ENCODE assay signal across 32 mouse cellular contexts in the genomic region with DNA sequence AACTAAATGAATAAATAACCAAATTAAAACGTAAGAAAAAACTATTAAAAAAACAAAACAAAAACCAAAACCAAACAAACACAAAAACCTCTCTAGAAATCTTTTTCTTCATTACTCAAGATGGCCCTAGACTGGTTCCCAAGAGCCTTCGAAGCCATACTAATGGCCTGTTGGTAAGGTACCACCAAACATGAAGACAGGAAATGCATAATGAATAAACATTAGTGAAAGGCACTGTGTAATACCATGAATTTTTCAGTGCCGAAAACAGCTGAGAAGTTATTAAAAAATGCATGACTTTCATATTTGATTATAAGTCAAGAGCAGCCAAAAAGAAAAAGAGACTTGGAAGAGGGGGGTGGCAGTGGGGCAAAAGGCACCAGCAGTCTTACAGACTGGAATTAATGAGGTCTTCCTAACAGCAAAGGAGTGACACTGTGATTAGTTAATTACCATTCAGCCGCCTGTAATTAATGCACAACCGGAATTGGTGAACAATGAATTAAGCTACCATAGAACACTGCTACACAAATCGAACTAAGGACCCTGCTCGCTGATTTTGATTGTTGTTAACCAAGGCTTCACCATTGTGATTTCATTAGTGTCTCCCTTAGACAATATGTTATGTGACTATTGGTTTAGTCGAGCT. TPM values are rescaled to one million over a fixed set of nuclear protein-coding genes. Genes with fewer than 3 reads are reported as not detected.
DNase-seq lines count a peak whose midpoint lies in the region; ATAC-seq and TF ChIP-seq lines count a peak whose summit lies in the region.
"Had no signal": no experiment of that assay in that cellular context is flagged by ENCODE, and none has a peak within 500 bp of the region (broad histone marks: within the 10 kb centered on the region; RNA-seq: fewer than 3 reads in every experiment).

No protein-coding gene starts in this region.

- no peak overlapping the region for H3K4me2 ChIP-seq in forebrain, embryonic 11.5 days (ENCODE audit: low read depth, low read length, severe bottlenecking)
- no peak overlapping the region for H3K4me2 ChIP-seq in midbrain, embryonic 14.5 days (ENCODE audit: low read length)
- no peak overlapping the region for H3K4me2 ChIP-seq in midbrain, embryonic 15.5 days
- no peak overlapping the region for H3K4me2 ChIP-seq in forebrain, embryonic 13.5 days
- H3K4me2 ChIP-seq: embryonic facial prominence, embryonic 13.5 days; heart, embryonic 15.5 days; hindbrain, embryonic 15.5 days; liver, embryonic 12.5 days; neural tube, embryonic 15.5 days had no signal

- H3K9ac ChIP-seq in forebrain, embryonic 11.5 days (ENCODE audit: low read length), result no peak overlapping the region
- no peak overlapping the region for H3K9ac ChIP-seq in midbrain, embryonic 14.5 days (replicated peaks; ENCODE audit: low read length)
- no peak overlapping the region for H3K9ac ChIP-seq in midbrain, embryonic 15.5 days
- no peak overlapping the region for H3K9ac ChIP-seq in forebrain, embryonic 13.5 days
- H3K9ac ChIP-seq: embryonic facial prominence, embryonic 13.5 days; heart, embryonic 15.5 days; hindbrain, embryonic 15.5 days; liver, embryonic 12.5 days; liver, postnatal 0 days; neural tube, embryonic 15.5 days had no signal

- whole genome bisulfite sequencing in forebrain, embryonic 11.5 days, result 68% methylated on average over 8 of the region's 8 CpGs
- 76% methylated on average over 8 of the region's 8 CpGs for WGBS in forebrain, embryonic 10.5 days
- 73% methylated on average over 8 of the region's 8 CpGs for WGBS in midbrain, embryonic 14.5 days
- WGBS in midbrain, embryonic 15.5 days, result 64% methylated on average over 8 of the region's 8 CpGs
- 53% methylated on average over 8 of the region's 8 CpGs for WGBS in forebrain, embryonic 13.5 days
- WGBS in thymus, adult 2 months, result 94% methylated on average over 8 of the region's 8 CpGs

- H3K27me3 ChIP-seq in forebrain, embryonic 11.5 days (ENCODE audit: control insufficient read depth, insufficient read depth, low read length), result no peaks in the 10 kb centered on the region
- H3K27me3 ChIP-seq in forebrain, embryonic 10.5 days (ENCODE audit: poor library complexity, severe bottlenecking), result no peaks in the 10 kb centered on the region
- no peaks in the 10 kb centered on the region for H3K27me3 ChIP-seq in midbrain, embryonic 14.5 days (ENCODE audit: control insufficient read depth, insufficient read depth, low read length)
- H3K27me3 ChIP-seq in midbrain, embryonic 15.5 days (replicated peaks), result no peaks in the 10 kb centered on the region
- no peaks in the 10 kb centered on the region for H3K27me3 ChIP-seq in forebrain, embryonic 13.5 days
- H3K27me3 ChIP-seq in thymus, adult 2 months (ENCODE audit: control insufficient read depth, insufficient read depth, low read length), result no peaks in the 10 kb centered on the region
- H3K27me3 ChIP-seq: CH12.LX; embryonic facial prominence, embryonic 13.5 days; heart, embryonic 15.5 days; hindbrain, embryonic 15.5 days; liver, embryonic 12.5 days; megakaryocyte, embryonic 14.5 days; neural tube, embryonic 15.5 days had no signal

- no peaks in the 10 kb centered on the region for H3K9me3 ChIP-seq in forebrain, embryonic 11.5 days (ENCODE audit: control insufficient read depth, low read length)
- no peaks in the 10 kb centered on the region for H3K9me3 ChIP-seq in forebrain, embryonic 10.5 days
- H3K9me3 ChIP-seq in midbrain, embryonic 14.5 days (ENCODE audit: control insufficient read depth, low read length), result no peaks in the 10 kb centered on the region
- H3K9me3 ChIP-seq in midbrain, embryonic 15.5 days, result no peaks in the 10 kb centered on the region
- no peaks in the 10 kb centered on the region for H3K9me3 ChIP-seq in forebrain, embryonic 13.5 days (replicated peaks)
- H3K9me3 ChIP-seq: embryonic facial prominence, embryonic 13.5 days; heart, embryonic 10.5 days; heart, embryonic 15.5 days; hindbrain, embryonic 15.5 days; liver, embryonic 12.5 days; neural tube, embryonic 15.5 days had no signal

- TF ChIP-seq CTCF in thymus, adult 2 months (IDR thresholded peaks at IDR 0.05; ENCODE audit: borderline replicate concordance, control insufficient read depth, extremely low read depth, insufficient read depth, low read length, poor library complexity), result no peak

- peak; percentile 42; the same call in 1 of the 2 replicates for ATAC-seq in forebrain, embryonic 11.5 days (replicated peaks; ENCODE audit: low FRiP score)
- ATAC-seq in midbrain, embryonic 14.5 days (ENCODE audit: low FRiP score, low TSS enrichment), result no peak; the same call in 1 of the 2 replicates
- ATAC-seq in midbrain, embryonic 15.5 days (replicated peaks), result no peak
- ATAC-seq in forebrain, embryonic 13.5 days, result peak; percentile 82
- ATAC-seq: liver, embryonic 12.5 days; liver, postnatal 0 days had no signal

- no peaks in the 10 kb centered on the region for H3K36me3 ChIP-seq in forebrain, embryonic 11.5 days (ENCODE audit: control insufficient read depth, insufficient read depth, low read length)
- H3K36me3 ChIP-seq in forebrain, embryonic 10.5 days (replicated peaks), result no peaks in the 10 kb centered on the region
- no peaks in the 10 kb centered on the region for H3K36me3 ChIP-seq in midbrain, embryonic 14.5 days (ENCODE audit: control insufficient read depth, insufficient read depth, low read length)
- H3K36me3 ChIP-seq in midbrain, embryonic 15.5 days (replicated peaks), result no peaks in the 10 kb centered on the region
- H3K36me3 ChIP-seq in forebrain, embryonic 13.5 days (ENCODE audit: poor library complexity, severe bottlenecking), result no peaks in the 10 kb centered on the region
- no peaks in the 10 kb centered on the region for H3K36me3 ChIP-seq in thymus, adult 2 months (ENCODE audit: control insufficient read depth, insufficient read depth, low read length)
- H3K36me3 ChIP-seq: embryonic facial prominence, embryonic 13.5 days; heart, embryonic 10.5 days; heart, embryonic 15.5 days; hindbrain, embryonic 15.5 days; liver, embryonic 12.5 days; neural tube, embryonic 15.5 days had no signal

- no peak overlapping the region for H3K27ac ChIP-seq in forebrain, embryonic 11.5 days (ENCODE audit: low read depth, low read length)
- no peak overlapping the region for H3K27ac ChIP-seq in forebrain, embryonic 10.5 days
- no peak overlapping the region for H3K27ac ChIP-seq in midbrain, embryonic 14.5 days (replicated peaks; ENCODE audit: low read depth, low read length)
- no peak overlapping the region for H3K27ac ChIP-seq in midbrain, embryonic 15.5 days
- no peak overlapping the region for H3K27ac ChIP-seq in forebrain, embryonic 13.5 days
- no peak overlapping the region for H3K27ac ChIP-seq in thymus, adult 2 months (ENCODE audit: control insufficient read depth, insufficient read depth, low read length)
- H3K27ac ChIP-seq: embryonic facial prominence, embryonic 13.5 days; heart, embryonic 10.5 days; heart, embryonic 15.5 days; hindbrain, embryonic 15.5 days; liver, embryonic 12.5 days; neural tube, embryonic 15.5 days; stomach, postnatal 0 days had no signal

- TF ChIP-seq POLR2A in thymus, adult 2 months (IDR thresholded peaks at IDR 0.05; ENCODE audit: control insufficient read depth, extremely low read depth, insufficient read depth, low read length, poor library complexity), result no peak

- H3K4me3 ChIP-seq in forebrain, embryonic 11.5 days (ENCODE audit: low read depth, low read length), result no peak overlapping the region
- H3K4me3 ChIP-seq in forebrain, embryonic 10.5 days, result no peak overlapping the region
- H3K4me3 ChIP-seq in midbrain, embryonic 14.5 days (replicated peaks; ENCODE audit: low read depth, low read length), result no peak overlapping the region
- no peak overlapping the region for H3K4me3 ChIP-seq in midbrain, embryonic 15.5 days
- no peak overlapping the region for H3K4me3 ChIP-seq in forebrain, embryonic 13.5 days
- H3K4me3 ChIP-seq in thymus, adult 2 months (ENCODE audit: control insufficient read depth, insufficient read depth, low read length), result no peak overlapping the region
- H3K4me3 ChIP-seq: embryonic facial prominence, embryonic 13.5 days; erythroblast, embryonic 14.5 days; heart, embryonic 10.5 days; heart, embryonic 15.5 days; hindbrain, embryonic 15.5 days; liver, embryonic 12.5 days; megakaryocyte, embryonic 14.5 days; neural tube, embryonic 15.5 days had no signal

- H3K4me1 ChIP-seq in forebrain, embryonic 11.5 days (replicated peaks; ENCODE audit: control insufficient read depth, insufficient read depth, low read length), result no peaks in the 10 kb centered on the region
- no peaks in the 10 kb centered on the region for H3K4me1 ChIP-seq in forebrain, embryonic 10.5 days
- H3K4me1 ChIP-seq in midbrain, embryonic 14.5 days (ENCODE audit: control insufficient read depth, insufficient read depth, low read length), result no peaks in the 10 kb centered on the region
- no peaks in the 10 kb centered on the region for H3K4me1 ChIP-seq in midbrain, embryonic 15.5 days
- H3K4me1 ChIP-seq in forebrain, embryonic 13.5 days, result peaks cover 3% of the 10 kb centered on the region; the same call in 1 of the 2 replicates
- H3K4me1 ChIP-seq in thymus, adult 2 months (replicated peaks; ENCODE audit: control insufficient read depth, insufficient read depth, low read length), result no peaks in the 10 kb centered on the region
- H3K4me1 ChIP-seq: embryonic facial prominence, embryonic 13.5 days; heart, embryonic 10.5 days; heart, embryonic 15.5 days; hindbrain, embryonic 15.5 days; liver, embryonic 12.5 days; megakaryocyte, embryonic 14.5 days; neural tube, embryonic 15.5 days had no signal

- DNase-seq in forebrain, embryonic 11.5 days (ENCODE audit: low spot score), result no peak
- no peak for DNase-seq in forebrain, embryonic 10.5 days (ENCODE audit: extremely low spot score, low spot score)
- peak; percentile 11 for DNase-seq in midbrain, embryonic 14.5 days
- DNase-seq in retina, embryonic 14.5 days (ENCODE audit: low spot score), result peak; percentile 67
- DNase-seq in spleen, postnatal 14 days (ENCODE audit: low spot score in 2 of 2), result no peak
- no peak for DNase-seq in thymus, adult 2 months
- DNase-seq: adrenal gland, postnatal 10 days; cerebellum, adult 18-20 months; cerebellum, postnatal 10 days; gastrocnemius, postnatal 14 days; kidney, adult 18-20 months; kidney, postnatal 4 days; left cerebral cortex, postnatal 4 days; liver, postnatal 0 days; lung, postnatal 36 days; right cerebral cortex, adult 18-20 months; spleen, adult 18-20 months; thymus, adult 18-20 months; thymus, postnatal 4 days had no signal

RNA-seq across cellular contexts. Expression of a gene that starts 55.7 kb away (rescaled TPM):
- 7.6 and 7.7 TPM in 2 replicates for polyA plus RNA-seq in forebrain, embryonic 11.5 days (2014; fragmentation: Nextera tagmentation; extraction: Ambion mirVana)
- 2.3 and 3.0 TPM in 2 replicates for polyA plus RNA-seq in forebrain, embryonic 10.5 days (2016; fragmentation: Nextera tagmentation; extraction: Ambion mirVana)
- polyA plus RNA-seq in midbrain, embryonic 14.5 days (2014; fragmentation: Nextera tagmentation; extraction: Ambion mirVana), result 21.1 and 25.6 TPM in 2 replicates
- polyA plus RNA-seq in midbrain, embryonic 15.5 days (2015; fragmentation: Nextera tagmentation; extraction: Ambion mirVana), result 23.4 and 25.9 TPM in 2 replicates
- 9.6 and 10.7 TPM in 2 replicates for polyA plus RNA-seq in forebrain, embryonic 13.5 days (2015; fragmentation: Nextera tagmentation; extraction: Ambion mirVana)
- 1.3 and 1.4 TPM in 2 replicates for polyA plus RNA-seq in thymus, adult 2 months (2012; rRNA removed)
- polyA plus RNA-seq: C2C12; erythroblast, embryonic 14.5 days had no signal

Comparison
In these comparisons a context has a peak if more than half of its experiments do, and no peak if none do; other contexts are left out.
1. ATAC-seq: peak in forebrain, embryonic 11.5 days (single experiment) and forebrain, embryonic 13.5 days (single experiment); none in midbrain, embryonic 14.5 days (single experiment) and midbrain, embryonic 15.5 days (single experiment).
2. DNase-seq: peak in midbrain, embryonic 14.5 days (single experiment) and retina, embryonic 14.5 days (single experiment); none in forebrain, embryonic 11.5 days (single experiment), forebrain, embryonic 10.5 days (single experiment), spleen, postnatal 14 days (0 of 2) and thymus, adult 2 months (single experiment).